Mouse (Mus musculus) CD4-positive, CD25-positive, alpha-beta regulatory T cell, adult 2 months (primary cell): ENCODE data around the gene Cdc42ep4.

ENCODE experiments used
- DNase-seq: peaks from one replicate; pipeline ENCODE4 v3.0.0-alpha.2; 2012; ENCODE audit warnings: low read depth, low spot score

Gene Cdc42ep4

DNA sequence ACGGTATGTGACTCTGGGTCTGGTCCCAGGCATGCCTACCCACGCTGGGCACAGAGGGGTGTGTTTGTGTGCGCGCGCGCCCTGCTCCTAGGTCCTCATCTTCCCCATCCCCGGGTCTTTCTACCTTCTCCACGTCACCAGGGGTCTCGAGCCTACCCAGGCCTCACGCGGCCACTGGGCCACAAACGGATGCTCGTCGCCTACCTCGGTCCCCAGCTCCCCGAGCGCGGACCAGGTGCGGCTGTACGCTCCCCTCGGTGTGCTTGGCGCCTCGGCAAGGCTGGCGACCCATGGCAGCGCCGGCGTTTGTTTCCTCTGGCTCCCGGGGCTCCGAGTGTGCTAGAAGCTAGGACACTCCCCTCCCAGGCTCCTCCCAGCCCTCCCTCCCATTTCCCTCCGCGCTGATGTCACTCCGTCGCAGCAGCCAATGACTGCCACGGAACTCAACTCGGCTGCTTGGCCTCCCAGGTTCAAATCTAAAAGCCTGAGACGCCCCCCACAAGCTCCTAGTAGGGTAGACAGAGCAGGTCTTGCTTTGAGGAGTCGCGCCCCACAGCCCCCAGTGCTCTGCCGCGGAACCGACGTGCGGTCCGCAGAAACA lies at the start of gene Cdc42ep4:
Gene Cdc42ep4 (minus strand): TSS at position 398 of the 601 bp plus-strand sequence.
- peak; percentile 95 for DNase-seq

DNA sequence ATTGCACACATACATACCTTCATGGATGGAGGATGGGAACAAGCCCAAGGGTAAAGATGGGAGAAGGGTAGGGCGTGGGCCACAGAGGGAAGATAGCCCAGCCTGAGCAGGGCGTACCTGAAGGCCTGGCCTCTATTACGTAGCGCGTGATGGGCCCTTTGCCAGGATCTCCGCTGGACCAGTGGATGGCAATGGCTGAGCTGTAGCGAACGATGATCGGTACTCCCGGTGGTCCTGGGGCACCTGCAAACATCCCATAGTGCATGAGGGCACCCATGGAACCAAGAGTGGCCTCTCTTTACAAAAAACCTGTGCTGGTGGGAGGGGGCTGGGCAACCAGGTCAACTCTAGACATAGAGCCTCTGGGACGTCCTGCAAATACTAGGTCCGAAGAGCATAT lies 48.3 kb upstream of the Cdc42ep4 start:
- no peak for DNase-seq

DNA sequence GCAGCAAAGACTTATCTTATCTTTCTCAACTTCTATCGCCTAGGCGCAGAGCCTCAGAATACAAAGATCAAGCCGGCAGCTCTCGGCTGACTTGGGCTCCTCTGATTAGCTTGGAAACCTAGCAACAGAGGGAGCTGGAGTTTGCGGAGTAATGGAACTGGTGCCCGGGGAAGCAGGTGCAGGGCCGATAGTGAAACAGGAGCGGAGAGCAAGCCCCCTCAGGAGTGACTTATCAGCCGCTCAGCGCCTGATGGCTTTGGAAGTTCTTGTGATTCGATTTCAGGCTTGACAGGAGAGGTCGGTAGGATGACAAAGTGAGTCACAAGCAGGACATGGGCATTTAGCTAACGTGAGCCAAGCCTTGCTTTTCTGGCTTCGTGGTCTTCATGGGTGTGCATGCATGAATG lies 47.4 kb upstream of the Cdc42ep4 start:
- DNase-seq, result no peak

DNA sequence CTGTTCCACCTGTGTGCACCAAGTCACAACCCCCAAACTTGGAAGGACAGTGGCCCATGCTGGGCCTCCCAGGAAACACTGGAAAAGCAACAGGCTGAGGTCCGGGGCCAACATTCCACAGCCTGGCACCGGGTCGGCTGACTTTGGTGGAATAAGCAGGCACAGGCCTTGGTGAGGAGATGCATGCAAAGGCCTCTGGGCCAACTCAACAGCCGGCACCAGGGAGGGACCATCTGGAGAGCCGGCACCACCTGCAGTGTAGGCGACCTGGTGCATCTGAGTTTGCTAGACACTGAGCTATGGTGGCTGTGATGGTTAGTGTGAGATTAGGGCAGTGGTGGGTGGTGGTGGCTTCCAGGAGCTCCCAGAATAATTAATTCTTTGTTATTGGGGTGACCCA lies 46.3 kb upstream of the Cdc42ep4 start:
- no peak for DNase-seq

DNA sequence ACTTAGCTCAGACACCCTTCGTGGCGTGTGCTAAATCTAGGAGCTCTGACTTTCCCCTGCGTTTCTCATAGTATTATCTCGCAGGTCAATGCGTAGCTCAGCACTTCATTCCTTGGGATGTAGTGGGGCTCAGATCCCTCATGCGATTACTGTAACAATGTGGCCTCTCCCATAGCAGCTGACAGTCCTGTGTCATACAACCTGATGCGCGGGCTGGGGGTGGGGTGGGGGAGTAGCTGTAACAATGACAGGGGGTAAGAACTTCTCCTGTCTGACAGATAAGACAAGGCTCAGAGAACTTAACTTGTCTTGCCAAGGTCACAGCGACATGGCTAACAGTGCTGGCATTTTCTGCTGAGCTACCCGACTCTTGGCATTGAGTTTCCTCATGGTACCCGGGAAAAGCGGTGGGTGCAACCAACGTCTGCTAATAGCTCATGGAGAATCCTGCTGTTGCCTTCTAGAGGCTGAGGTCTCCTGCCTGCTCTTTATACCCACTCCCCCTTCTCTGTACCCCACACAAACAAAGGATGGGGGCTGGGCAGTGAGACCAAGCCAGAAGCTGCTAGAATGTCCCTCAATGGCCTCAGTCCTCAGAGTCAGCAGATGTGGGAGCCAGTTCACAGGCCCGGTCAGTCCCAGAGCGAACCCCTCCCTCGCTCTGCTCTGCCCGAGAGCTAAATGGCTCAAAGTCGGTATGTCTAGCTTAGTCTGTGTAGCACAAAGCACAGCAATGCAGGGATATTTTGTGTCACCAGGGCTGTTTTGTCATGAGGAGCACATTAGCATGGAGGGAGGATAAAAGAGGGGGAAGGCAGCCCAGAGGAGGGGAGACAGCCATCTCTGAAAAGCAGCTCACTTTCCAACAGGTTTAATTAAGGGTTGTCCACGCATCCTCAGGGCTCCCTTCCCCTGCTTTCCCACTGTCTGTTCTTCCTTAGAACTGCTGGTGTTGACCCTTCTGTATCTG lies 45.6 kb upstream of the Cdc42ep4 start:
- DNase-seq, result no peak

DNA sequence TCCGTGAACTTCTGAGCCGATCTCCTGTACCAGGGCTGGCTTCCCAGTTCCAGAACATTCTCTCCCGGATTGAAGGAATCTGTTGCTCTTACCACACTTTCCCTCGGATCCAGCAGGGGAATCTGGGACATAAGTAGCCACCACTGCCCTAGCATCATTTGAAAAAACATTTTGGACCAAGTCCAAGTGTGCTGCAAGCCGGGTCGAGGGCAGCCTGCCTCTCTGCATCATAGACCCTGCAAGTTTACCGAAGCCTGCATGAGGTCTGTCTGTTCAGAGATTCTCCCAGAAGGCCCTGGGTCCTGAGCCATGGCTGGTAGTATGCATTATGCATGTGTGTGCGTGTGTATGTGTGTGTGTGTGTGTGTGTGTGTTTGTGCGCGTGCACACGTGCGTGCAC lies 44.2 kb upstream of the Cdc42ep4 start:
- DNase-seq, result no peak

DNA sequence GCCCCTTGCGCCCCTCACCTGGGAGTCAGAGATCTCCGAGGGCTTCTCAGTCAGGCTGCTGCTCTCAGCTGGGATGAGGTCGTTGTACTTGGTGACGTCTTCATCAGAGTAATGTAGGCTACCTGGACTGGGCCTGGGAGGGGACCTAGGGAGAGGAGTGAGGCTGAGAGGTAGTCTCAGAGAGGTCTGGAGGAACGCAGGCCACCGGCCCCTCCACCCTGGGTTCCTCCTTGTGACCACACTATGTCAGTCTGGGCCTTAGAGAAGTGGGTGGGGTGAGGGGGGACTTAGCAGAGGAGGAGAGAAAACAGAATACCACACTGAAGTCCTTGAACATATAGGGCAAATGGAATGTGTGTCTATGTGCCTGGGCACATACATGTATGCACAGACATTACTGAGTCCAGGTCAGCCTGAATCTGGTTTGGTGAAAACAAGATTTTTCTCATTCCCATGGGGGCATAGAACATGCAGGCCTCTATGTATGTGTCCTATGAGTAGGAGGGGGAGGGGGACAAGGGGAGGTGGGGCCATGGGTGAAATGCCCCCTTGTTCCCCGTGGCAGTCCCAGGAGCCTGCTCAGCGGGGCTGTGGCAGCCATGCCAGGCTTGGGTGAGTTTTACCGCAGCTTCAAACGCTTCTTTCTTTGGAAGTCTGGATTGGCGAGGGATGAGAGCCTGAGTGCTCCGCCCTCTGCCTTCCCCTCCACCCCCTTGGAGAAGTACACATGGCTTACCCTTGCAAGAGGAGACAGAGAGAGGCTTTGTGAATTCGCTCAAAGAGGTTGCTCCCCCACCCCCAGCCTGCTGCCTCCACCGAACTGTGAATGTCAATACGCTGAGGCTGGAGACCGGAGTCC lies 39.9 kb upstream of the Cdc42ep4 start:
- DNase-seq, result no peak

DNA sequence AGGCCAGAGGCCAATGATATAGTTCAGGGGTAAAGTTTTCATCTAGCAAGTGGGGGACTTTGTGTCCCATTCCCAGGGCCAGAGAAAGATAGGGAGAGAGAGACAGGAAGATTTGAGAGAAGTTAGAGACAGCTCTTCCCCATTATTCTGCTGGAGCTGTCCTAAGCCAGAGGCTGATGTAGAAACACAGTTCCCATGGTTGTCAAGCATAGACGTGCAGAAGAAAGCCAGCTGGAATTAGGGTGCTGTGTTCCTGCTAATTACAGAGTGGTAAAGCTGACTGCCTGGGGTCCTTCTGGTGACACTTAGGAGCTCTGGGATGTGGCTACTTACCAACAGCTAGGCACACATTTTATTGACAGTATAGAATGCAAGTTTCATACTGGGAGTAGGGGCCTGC lies 37.4 kb upstream of the Cdc42ep4 start:
- no peak for DNase-seq

DNA sequence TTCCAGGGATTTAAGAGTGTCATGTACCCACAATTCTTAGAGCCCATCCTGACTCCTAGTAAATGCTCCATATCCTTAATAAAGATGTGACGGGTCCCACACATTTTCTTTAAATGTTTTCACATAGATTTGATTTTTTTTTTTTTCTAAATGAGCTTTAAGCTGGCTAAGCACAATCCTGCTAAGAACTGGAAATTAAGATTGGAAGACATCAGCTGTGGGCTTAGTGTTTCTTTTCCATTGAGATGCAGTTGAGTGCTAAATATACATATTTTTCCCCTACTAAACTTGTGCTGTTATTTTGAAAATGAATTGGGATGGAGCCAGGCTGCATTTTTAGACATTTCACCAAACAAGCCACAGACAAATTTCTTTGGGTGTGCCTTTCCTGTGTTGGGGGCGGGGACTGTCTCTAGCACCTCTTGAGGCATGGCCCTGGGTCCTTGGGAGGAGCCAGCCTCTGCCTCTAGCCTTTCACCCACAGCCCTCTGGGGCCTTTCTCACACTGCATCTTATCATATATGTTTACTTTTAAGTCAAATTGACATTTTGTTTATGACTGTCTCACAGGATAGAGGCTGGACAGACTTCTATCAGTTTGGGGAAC lies 36.6 kb upstream of the Cdc42ep4 start:
- DNase-seq, result peak; percentile 71

DNA sequence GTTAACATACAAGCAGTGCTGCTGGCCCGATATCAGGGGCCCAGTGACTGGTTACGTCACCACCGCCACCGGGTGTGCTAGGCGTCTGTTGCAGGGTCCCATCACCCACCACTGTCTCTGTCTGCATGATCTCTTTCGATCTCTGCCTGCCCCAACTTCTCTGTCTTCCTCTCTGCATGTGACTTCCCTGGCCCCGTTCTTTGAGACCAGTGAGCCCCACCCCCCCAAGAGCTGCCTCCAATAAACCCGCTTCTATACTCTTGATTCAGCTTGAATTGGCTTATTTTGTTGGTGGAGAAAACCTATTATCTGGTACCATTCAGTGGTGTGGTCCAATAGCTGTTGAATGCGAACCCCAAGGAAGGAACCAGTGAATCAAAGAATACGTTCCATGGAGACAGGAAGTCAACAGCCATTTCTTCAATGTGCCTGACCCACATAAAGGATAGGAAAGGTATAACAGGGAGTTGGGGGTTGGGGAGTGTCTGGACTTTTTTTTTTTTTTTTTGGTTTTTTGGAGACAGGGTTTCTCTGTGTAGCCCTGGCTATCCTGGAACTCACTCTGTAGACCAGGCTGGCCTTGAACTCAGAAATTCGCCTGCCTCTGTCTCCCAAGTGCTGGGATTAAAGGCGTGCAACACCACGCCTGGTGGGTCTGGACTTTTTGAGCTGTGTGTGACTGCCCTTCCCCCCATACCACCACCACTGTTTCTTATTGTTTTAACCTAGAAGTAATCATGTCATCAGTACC lies 35.9 kb upstream of the Cdc42ep4 start:
- DNase-seq, result peak; percentile 71

DNA sequence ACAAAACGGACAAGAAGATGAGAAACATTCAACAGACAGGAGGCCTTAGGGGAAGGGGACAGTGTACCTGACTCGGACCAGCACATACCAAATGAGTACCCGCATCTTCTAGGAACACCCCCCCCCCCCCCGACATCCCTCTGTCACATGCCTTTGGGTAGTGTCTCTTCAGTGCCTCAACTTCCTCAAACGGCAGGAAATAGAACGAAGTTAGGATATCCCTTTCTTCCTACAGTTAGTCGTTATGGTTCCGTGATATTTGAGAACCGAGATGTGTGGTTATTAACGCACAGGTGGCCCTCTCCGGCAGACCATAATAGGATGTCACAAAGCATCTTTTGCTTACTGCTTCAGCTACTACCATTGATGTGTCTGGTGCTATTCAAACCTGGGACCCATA lies 35.3 kb upstream of the Cdc42ep4 start:
- peak; percentile 10 for DNase-seq

DNA sequence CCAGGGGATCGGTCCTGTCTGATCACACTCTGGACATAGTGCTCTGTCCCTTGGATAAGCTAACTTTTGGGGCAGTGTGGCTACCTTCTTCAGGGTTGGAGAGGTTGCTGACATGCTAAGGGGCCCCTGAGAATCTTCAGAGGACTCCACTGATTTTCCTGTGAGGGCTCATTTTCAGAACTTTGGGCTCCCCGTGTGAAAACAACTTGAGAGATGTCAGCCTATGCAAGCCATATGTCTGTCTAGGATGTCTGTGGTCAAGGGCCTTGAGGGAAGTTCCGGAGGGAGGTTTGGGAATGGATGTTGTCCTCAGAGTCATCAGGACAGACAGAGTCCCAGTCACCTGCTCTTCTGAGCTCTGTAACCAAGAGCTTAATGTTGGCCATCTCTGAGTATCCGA lies 34.7 kb upstream of the Cdc42ep4 start:
- no peak for DNase-seq

DNA sequence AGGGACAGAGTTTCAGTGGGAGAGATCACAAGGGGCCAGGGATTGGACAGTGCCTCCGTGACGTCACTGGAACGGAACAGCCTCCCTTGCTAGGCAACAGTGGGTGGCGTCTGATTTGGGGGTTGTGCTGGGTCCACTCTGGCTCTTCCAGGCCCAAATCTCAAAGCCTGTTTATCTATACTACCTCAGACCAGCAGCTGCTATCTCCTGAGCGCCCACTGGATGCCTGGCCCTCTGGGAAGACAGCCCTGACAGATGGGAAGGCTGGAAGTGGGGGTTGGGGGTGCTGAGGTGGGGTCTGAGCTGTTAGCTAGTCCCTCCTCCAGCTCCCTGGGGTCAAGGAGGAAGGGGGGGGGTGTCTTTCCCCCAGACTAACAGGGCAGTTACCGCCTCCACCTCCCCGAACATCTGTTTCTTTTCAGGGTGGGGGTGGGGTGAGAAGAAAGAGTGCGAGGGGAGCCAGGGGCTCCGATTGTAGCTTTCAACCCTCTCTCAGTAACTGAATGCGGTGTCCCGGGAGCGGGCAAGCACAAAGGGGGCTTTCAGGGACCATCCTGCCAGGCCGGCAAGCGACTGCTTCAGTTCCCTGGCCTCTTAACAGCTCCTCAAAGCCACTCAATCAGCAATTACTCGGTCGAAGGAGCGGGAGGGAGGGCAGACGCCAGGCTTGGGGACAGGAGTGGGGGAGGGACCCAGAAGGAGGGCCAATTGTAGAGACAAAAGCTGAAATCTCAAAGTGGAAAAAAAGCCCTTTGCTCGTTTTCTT lies 33.9 kb upstream of the Cdc42ep4 start:
- peak; percentile 61 for DNase-seq

DNA sequence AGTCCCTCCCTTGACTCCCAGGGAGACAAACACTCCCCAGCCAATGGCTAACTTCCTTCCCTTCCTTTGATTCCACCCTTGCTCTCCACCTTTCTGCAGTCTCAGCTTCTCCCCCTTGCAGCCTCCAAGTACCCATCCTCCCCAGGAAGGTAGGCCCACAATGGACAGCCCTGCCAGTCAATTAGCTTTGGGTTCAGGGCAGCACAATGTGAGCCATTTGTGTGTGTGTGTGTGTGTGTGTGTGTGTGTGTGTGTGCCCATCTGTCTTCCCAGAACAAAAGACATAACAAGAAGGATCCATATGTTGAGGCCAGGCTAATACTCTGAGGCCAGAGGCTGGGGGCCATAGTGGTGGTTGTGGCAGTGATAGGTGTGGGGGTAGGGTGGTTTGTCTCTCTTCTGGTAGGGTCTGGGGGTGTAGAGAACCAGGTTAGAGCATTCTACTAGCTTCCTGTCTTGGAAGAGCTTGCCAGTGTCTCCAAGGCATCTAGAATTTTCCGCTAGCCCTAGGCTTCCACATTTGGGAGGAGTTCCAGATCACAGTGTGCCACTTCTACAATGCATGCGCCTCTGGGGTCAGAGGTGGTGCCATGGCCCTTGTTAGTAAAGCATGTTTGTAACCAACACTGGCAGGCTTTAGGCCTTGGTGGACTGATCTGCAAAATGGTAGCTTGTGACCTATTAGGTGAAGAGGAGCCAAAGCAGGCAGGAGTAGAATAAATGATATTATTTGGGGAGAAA lies 33.1 kb upstream of the Cdc42ep4 start:
- no peak for DNase-seq

DNA sequence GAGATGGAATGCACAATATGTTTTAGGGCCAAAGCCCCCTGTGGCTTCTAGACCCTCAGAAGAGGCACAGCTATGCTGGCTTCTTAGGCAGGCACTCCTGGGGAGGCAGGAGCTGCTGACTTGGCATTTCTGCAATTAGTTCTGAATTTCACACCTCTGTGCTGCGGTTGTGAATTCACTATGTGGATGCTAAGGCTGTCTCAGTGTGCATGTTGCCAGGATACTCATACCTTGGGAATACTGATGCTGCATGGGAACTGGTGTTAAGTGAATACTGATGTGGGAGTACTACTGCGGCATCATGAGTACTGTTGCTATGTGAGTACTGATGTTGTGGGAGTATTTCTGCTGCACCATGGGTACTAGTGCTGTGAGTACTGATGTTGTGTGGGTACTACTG lies 30.8 kb upstream of the Cdc42ep4 start:
- DNase-seq, result no peak

DNA sequence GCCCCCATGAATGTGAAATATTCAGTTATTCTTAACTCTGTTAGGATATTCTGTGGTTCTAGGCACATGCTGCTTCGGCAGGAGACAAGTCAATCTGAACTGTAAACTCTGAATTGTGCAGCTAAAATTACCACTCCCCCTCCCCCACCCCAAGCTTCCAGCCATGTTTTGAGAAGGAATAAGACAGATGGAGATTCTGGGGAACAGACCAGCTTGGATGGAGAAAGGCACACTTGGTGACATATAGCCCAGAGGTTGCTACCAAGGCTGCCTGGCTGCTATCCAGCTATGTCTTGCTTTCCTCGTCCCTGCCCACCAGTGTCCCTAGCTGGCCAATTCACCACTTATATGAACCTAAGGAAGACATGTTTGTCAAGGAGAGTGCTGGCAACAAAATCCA lies 30.3 kb upstream of the Cdc42ep4 start:
- DNase-seq, result no peak

DNA sequence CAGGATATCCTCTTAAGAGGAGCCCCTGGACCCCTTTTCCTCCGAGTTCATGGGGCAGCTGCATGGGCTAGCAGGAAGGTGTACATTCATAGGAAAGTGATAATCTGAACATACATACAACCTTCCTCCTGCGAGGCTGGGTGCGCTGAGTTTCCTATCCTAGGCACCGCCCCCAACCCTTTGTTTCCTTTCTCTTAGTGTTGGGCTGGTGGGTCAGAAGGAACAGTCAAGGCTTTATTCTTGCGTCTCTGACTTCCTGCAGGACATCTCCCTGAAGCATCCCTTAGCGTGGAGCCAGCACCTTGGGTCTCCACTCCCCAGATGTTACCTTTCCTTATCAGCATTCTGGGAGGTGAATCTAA lies 28.0 kb upstream of the Cdc42ep4 start:
- DNase-seq, result no peak

DNA sequence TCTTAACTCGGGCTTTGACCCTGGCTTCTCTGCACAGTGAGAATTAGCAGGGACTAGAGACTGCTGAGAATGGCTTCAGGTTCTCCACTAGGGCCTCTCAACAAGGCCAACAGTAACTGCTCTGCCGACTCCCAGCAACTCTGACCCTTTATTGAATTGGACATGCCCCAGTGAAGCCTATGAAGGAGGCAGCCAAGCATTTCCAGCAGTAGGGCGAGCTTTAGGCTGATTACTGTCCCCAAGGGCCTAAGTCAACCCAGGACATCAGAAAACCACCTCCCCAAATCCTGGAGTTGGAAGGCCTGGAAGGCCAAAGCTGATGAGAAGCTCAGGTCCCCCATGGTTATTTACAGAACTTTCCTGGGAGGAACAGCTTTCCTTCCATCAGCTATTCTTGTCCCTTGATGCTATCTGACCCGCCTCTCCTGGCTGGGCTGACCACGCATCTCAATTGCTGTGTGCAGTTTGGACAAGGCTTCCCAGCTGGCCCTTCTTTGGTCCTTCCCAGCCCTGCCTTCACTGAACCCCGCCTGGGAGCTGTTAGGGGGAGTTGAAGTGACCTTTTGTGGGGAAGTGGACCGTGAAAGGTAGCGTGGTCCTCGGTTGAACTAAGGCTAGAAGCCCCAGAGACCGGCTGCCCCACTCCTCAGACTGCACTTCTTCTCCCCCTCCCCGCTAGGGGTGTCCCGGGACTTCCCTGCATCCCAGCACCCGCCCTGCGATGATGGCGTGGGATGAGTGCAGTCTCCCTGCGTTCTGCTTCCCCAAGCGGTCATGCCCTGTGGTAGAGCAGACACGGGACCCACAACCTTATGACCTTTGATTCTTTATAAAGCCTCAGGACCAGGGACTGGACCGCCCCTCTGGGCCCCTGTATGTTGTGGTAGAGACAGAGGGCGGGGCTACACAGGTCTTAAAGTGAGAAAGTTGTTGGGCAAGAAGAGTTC lies 27.3 kb upstream of the Cdc42ep4 start:
- no peak for DNase-seq
